Mouse (Mus musculus): ENCODE results near the gene Gm20817. TPM values are rescaled to one million over a fixed set of nuclear protein-coding genes. Genes with fewer than 3 reads are reported as not detected.
"Not testable (repeated sequence)": the region's sequence is repeated elsewhere in the genome, so short reads cannot be mapped to it uniquely, and the experiment has no call there.

The Gm20817 gene
- total RNA-seq (2014; fragmentation: Nextera tagmentation): not detected in 2 replicates
- total RNA-seq (2017): not detected in 2 replicates
- polyA plus RNA-seq (2012): not detected in 2 replicates

DNA sequence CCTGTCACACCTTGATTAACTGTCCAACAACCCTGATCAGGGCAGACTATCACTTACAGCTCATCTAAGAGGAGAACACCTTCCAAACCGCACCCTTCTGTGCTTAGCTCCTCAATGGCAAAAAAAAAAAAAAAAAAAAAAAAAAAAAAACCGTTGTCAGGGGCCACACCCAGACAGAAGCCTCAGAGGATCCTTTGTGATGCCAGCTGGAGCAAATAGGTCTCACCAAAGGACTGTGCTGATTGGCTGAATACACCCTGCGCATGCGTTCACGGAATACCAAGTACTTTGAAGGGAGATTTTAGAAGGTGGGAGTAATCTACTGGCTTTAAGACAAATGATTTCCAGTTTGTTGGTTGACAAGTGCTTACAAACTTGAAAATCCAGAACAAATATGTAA, at the start of gene Gm20817:
Gene Gm20817 (minus strand): TSS at position 101 of the 400 bp plus-strand sequence.
- not testable (repeated sequence) for H3K36me3 ChIP-seq (replicated peaks); H3K4me3 ChIP-seq (ENCODE audit: low read depth, low read length); ATAC-seq (ENCODE audit: extremely low read depth, insufficient number of reproducible peaks, low FRiP score, poor library complexity, severe bottlenecking); H3K4me1 ChIP-seq (ENCODE audit: insufficient read depth, low read depth, low read length); DNase-seq (ENCODE audit: low spot score); H3K9me3 ChIP-seq (replicated peaks); H3K27me3 ChIP-seq (ENCODE audit: insufficient read depth, low read length)
